Mouse (Mus musculus) C2C12 (cell line): ENCODE data around the gene Cyp4a32. TPM values are rescaled to one million over a fixed set of nuclear protein-coding genes. Genes with fewer than 3 reads are reported as not detected.

Source experiments
- H3K27me3 ChIP-seq: one replicate; pipeline ENCODE4 v1.6.1; 2011; ENCODE audit not compliant: control insufficient read depth, insufficient read depth, insufficient read length
- H3K36me3 ChIP-seq: one replicate; pipeline ENCODE4 v1.6.1; 2011; ENCODE audit not compliant: control insufficient read depth, insufficient read depth
- H3K4me3 ChIP-seq: one replicate; pipeline ENCODE4 v1.5.1; 2011; ENCODE audit warnings: mild to moderate bottlenecking, control low read depth; ENCODE audit not compliant: poor library complexity, insufficient read depth, severe bottlenecking
- H3K79me2 ChIP-seq: one replicate; pipeline ENCODE4 v1.6.1; 2011; ENCODE audit not compliant: control insufficient read depth, insufficient read depth
- H3K79me3 ChIP-seq: one replicate; pipeline ENCODE4 v1.6.1; 2011; ENCODE audit warnings: low read depth, control low read depth
- H3ac ChIP-seq: one replicate; pipeline ENCODE3; 2011; ENCODE audit warnings: low read depth; ENCODE audit not compliant: control insufficient read depth, insufficient read length
- CEBPB ChIP-seq: IDR thresholded peaks from one replicate; pipeline ENCODE4 v1.6.1; 2011; ENCODE audit warnings: low read depth, mild to moderate bottlenecking, control low read depth, moderate library complexity
- CTCF ChIP-seq: IDR thresholded peaks from one replicate; pipeline ENCODE4 v1.5.1; 2011; ENCODE audit not compliant: control insufficient read depth, insufficient read depth, insufficient read length
- FOSL1 ChIP-seq: IDR thresholded peaks from one replicate; pipeline ENCODE4 v1.8.0; 2011; ENCODE audit warnings: mild to moderate bottlenecking, low read length; ENCODE audit not compliant: poor library complexity, insufficient read depth, severe bottlenecking
- MAX ChIP-seq: IDR thresholded peaks from one replicate; pipeline ENCODE4 v1.6.1; 2011; ENCODE audit warnings: mild to moderate bottlenecking, control low read depth
- MYOD1 ChIP-seq: IDR thresholded peaks from one replicate; pipeline ENCODE4 v1.6.1; 2011; ENCODE audit warnings: low read depth; ENCODE audit not compliant: control insufficient read depth, insufficient read length
- MYOG ChIP-seq: IDR thresholded peaks from one replicate; pipeline ENCODE4 v1.6.1; 2011; ENCODE audit not compliant: control insufficient read depth, insufficient read length; ENCODE audit errors: extremely low read depth
- USF1 ChIP-seq: IDR thresholded peaks from one replicate; pipeline ENCODE4 v1.6.1; 2011; ENCODE audit warnings: low read depth, mild to moderate bottlenecking, control low read depth, moderate library complexity
- polyA plus RNA-seq: library from polyadenylated mRNA; unstranded; fragments of >200 nt; fragmentation: generic; extraction: Trizol; gene quantifications from one replicate; pipeline ENCODE4 v1.2.1, GENCODE M21; 2012; ENCODE audit warnings: missing spikeins

The Cyp4a32 gene
- polyA plus RNA-seq, 1 experiment, result not detected

- no peak overlapping the region for H3K4me3 ChIP-seq
- no peaks in the 10 kb centered on the region for H3K79me3 ChIP-seq
- no peak overlapping the region for H3ac ChIP-seq
- no peaks in the 10 kb centered on the region for H3K27me3 ChIP-seq
- H3K36me3 ChIP-seq, result no peaks in the 10 kb centered on the region
- H3K79me2 ChIP-seq, result no peaks in the 10 kb centered on the region
- no peak for TF ChIP-seq USF1
- no peak for TF ChIP-seq MYOG
- TF ChIP-seq FOSL1, result no peak
- no peak for TF ChIP-seq CTCF
- TF ChIP-seq MAX, result no peak
- no peak for TF ChIP-seq MYOD1
- TF ChIP-seq CEBPB, result no peak
These were observed 58.4 kb downstream of the Cyp4a32 start for GRCm38 (mm10) chr4:115659190-115659589.

Other genes starting within 250 kb of the Cyp4a32 start
- gene Cyp4a12b, start 189.3 kb upstream of the Cyp4a32 start, polyA plus RNA-seq, result 0.07 TPM
- gene Cyp4a30b, start 148.4 kb upstream of the Cyp4a32 start, polyA plus RNA-seq, result not detected
- gene Cyp4a14, start 104.8 kb upstream of the Cyp4a32 start, polyA plus RNA-seq, result not detected
- not detected for gene Cyp4a10, start 82.7 kb upstream of the Cyp4a32 start, polyA plus RNA-seq
- not detected for gene Cyp4a31, start 37.3 kb upstream of the Cyp4a32 start, polyA plus RNA-seq
- not detected for gene Cyp4b1, start 46.8 kb downstream of the Cyp4a32 start, polyA plus RNA-seq
- 12.6 TPM for gene Efcab14, start 136.8 kb downstream of the Cyp4a32 start, polyA plus RNA-seq
- not detected for gene Tex38, start 180.0 kb downstream of the Cyp4a32 start, polyA plus RNA-seq
- gene Atpaf1, start 183.8 kb downstream of the Cyp4a32 start, polyA plus RNA-seq, result 15.7 TPM
- 3.5 TPM for gene Mob3c, start 227.1 kb downstream of the Cyp4a32 start, polyA plus RNA-seq
- 15.3 TPM for gene Mknk1, start 238.2 kb downstream of the Cyp4a32 start, polyA plus RNA-seq